Mouse (Mus musculus): Measurements from ENCODE around the gene Vma21-ps. TPM values are rescaled to one million over a fixed set of nuclear protein-coding genes. Genes with fewer than 3 reads are reported as not detected.

The Vma21-ps gene
- total RNA-seq (2023): not detected

DNA sequence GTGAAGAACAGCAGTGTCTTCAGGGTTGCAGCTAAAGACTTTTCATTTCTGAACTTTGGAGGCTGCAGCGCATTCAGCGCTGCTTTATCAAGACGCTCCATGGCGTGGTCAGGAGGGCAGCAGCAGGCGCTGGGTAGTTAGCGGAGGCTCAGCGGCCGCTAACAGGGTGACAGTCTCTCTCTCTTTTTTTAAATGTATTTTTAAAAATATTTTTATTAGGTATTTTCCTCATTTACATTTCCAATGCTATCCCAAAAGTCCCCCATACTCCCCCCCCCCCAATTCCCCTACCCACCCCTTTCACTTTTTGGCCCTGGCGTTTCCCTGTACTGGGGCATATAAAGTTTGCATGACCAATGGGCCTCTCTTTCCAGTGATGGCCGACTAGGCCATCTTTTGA is at the start of gene Vma21-ps:
Vma21-ps (minus strand) TSS at position 101 of the 400 bp plus-strand sequence.

Other genes starting within 250 kb of the Vma21-ps start
- 10 to 100 TPM; 13.9 to 14.6 TPM for gene Smc2, start 58.0 kb downstream of the Vma21-ps start, total RNA-seq (2023)
- not detected for gene Toporsl, start 99.0 kb upstream of the Vma21-ps start, total RNA-seq (2023)

Data from B cell, adult 67 days (primary cell).